Mouse (Mus musculus): ENCODE data around the gene Tex35.
A peak's percentile ranks its signal among the peaks of the same experiment; 100 is the strongest.

Gene Tex35

GRCm38 (mm10) chr1:157108580-157108979, at the start of gene Tex35:
TSS of gene Tex35 (minus strand) at chr1:157108680.
- DNase-seq, result no peak

GRCm38 (mm10) chr1:157153781-157154180, 45.3 kb upstream of the Tex35 start:
- DNase-seq, result no peak

- DNase-seq, result no peak
Observed at GRCm38 (mm10) chr1:157150107-157150506, 41.6 kb upstream of the Tex35 start.

- DNase-seq, result no peak
Observed at GRCm38 (mm10) chr1:157144621-157145020, 36.1 kb upstream of the Tex35 start.

- peak; percentile 27 for DNase-seq
Observed at GRCm38 (mm10) chr1:157143326-157143932, 34.9 kb upstream of the Tex35 start.

GRCm38 (mm10) chr1:157141014-157141413, 32.5 kb upstream of the Tex35 start:
- no peak for DNase-seq

GRCm38 (mm10) chr1:157137854-157138241, 29.4 kb upstream of the Tex35 start:
- no peak for DNase-seq

GRCm38 (mm10) chr1:157137132-157137853, 28.8 kb upstream of the Tex35 start:
- no peak for DNase-seq

- no peak for DNase-seq
Observed at GRCm38 (mm10) chr1:157128219-157128618, 19.7 kb upstream of the Tex35 start.

- DNase-seq, result no peak
Observed at GRCm38 (mm10) chr1:157123836-157124235, 15.4 kb upstream of the Tex35 start.

GRCm38 (mm10) chr1:157119168-157119567, 10.7 kb upstream of the Tex35 start:
- no peak for DNase-seq

GRCm38 (mm10) chr1:157117440-157117839, 9.0 kb upstream of the Tex35 start:
- DNase-seq, result no peak

- no peak for DNase-seq
Observed at GRCm38 (mm10) chr1:157114492-157114891, 6.0 kb upstream of the Tex35 start.

GRCm38 (mm10) chr1:157110287-157110835, 1.9 kb upstream of the Tex35 start:
- DNase-seq, result no peak

- peak; percentile 75 for DNase-seq
Observed at GRCm38 (mm10) chr1:157101122-157101865, 7.2 kb downstream of the Tex35 start.

GRCm38 (mm10) chr1:157095534-157095933, 12.9 kb downstream of the Tex35 start:
- no peak for DNase-seq

- no peak for DNase-seq
Observed at GRCm38 (mm10) chr1:157092622-157093021, 15.9 kb downstream of the Tex35 start.

- no peak for DNase-seq
Observed at GRCm38 (mm10) chr1:157092140-157092539, 16.3 kb downstream of the Tex35 start.

- no peak for DNase-seq
Observed at GRCm38 (mm10) chr1:157090835-157091234, 17.6 kb downstream of the Tex35 start.

GRCm38 (mm10) chr1:157086097-157086994, 22.1 kb downstream of the Tex35 start:
- peak; percentile 90 for DNase-seq

GRCm38 (mm10) chr1:157082931-157083330, 25.5 kb downstream of the Tex35 start:
- no peak for DNase-seq

- no peak for DNase-seq
Observed at GRCm38 (mm10) chr1:157081999-157082398, 26.5 kb downstream of the Tex35 start.

All from embryo, embryonic 11 days (tissue).